Mouse (Mus musculus): ENCODE measurements around the gene Sema4b. TPM values are rescaled to one million over a fixed set of nuclear protein-coding genes. Genes with fewer than 3 reads are reported as not detected.

Gene Sema4b
- polyA plus RNA-seq, 1 experiment from 2014 or later, result 12.1 TPM

Other genes with a start within 250 kb of the Sema4b start
- 12.4 and 12.6 TPM in 2 replicates for gene Zfp710, start 162.0 kb upstream of the Sema4b start, polyA plus RNA-seq (2015; fragmentation: Nextera tagmentation; extraction: Ambion mirVana)
- gene Idh2, start 71.4 kb upstream of the Sema4b start, polyA plus RNA-seq (2015; fragmentation: Nextera tagmentation; extraction: Ambion mirVana), result 2,779 and 2,782 TPM in 2 replicates
- 65.6 and 65.9 TPM in 2 replicates for gene Cib1, start 46.0 kb downstream of the Sema4b start, polyA plus RNA-seq (2015; fragmentation: Nextera tagmentation; extraction: Ambion mirVana)
- gene Gdpgp1, start 46.0 kb downstream of the Sema4b start, polyA plus RNA-seq (2015; fragmentation: Nextera tagmentation; extraction: Ambion mirVana), result 3.2 and 4.2 TPM in 2 replicates
- gene Ttll13, start 59.5 kb downstream of the Sema4b start, polyA plus RNA-seq (2015; fragmentation: Nextera tagmentation; extraction: Ambion mirVana), result 0.60 and 1.2 TPM in 2 replicates
- 39.8 and 45.0 TPM in 2 replicates for gene Ngrn, start 74.4 kb downstream of the Sema4b start, polyA plus RNA-seq (2015; fragmentation: Nextera tagmentation; extraction: Ambion mirVana)
- 10.3 and 12.7 TPM in 2 replicates for gene Vps33b, start 82.8 kb downstream of the Sema4b start, polyA plus RNA-seq (2015; fragmentation: Nextera tagmentation; extraction: Ambion mirVana)
- 138 and 164 TPM in 2 replicates for gene Prc1, start 107.6 kb downstream of the Sema4b start, polyA plus RNA-seq (2015; fragmentation: Nextera tagmentation; extraction: Ambion mirVana)
- 6.5 and 7.6 TPM in 2 replicates for gene Rccd1, start 137.6 kb downstream of the Sema4b start, polyA plus RNA-seq (2015; fragmentation: Nextera tagmentation; extraction: Ambion mirVana)
- gene Unc45a, start 154.2 kb downstream of the Sema4b start, polyA plus RNA-seq (2015; fragmentation: Nextera tagmentation; extraction: Ambion mirVana), result 20.6 and 25.3 TPM in 2 replicates
- gene Hddc3, start 156.3 kb downstream of the Sema4b start, polyA plus RNA-seq (2015; fragmentation: Nextera tagmentation; extraction: Ambion mirVana), result 20.1 and 20.7 TPM in 2 replicates
- gene Man2a2, start 184.5 kb downstream of the Sema4b start, polyA plus RNA-seq (2015; fragmentation: Nextera tagmentation; extraction: Ambion mirVana), result 15.0 and 17.4 TPM in 2 replicates
- gene Fes, start 201.1 kb downstream of the Sema4b start, polyA plus RNA-seq (2015; fragmentation: Nextera tagmentation; extraction: Ambion mirVana), result 14.1 and 15.4 TPM in 2 replicates
- 11.0 and 14.3 TPM in 2 replicates for gene Furin, start 218.6 kb downstream of the Sema4b start, polyA plus RNA-seq (2015; fragmentation: Nextera tagmentation; extraction: Ambion mirVana)